Mouse (Mus musculus) forebrain, embryonic 13.5 days (tissue): Measurements from ENCODE around the gene Ndufv1. TPM values are rescaled to one million over a fixed set of nuclear protein-coding genes. Genes with fewer than 3 reads are reported as not detected.

Experiments
- ATAC-seq: fragments of 200-750 bp; cut with Nextera tagmentation; 2 replicates; pipeline ENCODE4 v1.8.0; 2017
- H3K27ac ChIP-seq: fragments of 300-500 bp; sonication (generic); 2 replicates; pipeline ENCODE4 v1.5.1; 2015; ENCODE audit warnings: inconsistent platforms, mild to moderate bottlenecking, moderate library complexity
- H3K27me3 ChIP-seq: fragments of 300-500 bp; sonication (generic); 2 replicates; pipeline ENCODE4 v1.6.1; 2015; ENCODE audit warnings: mild to moderate bottlenecking, inconsistent platforms
- H3K36me3 ChIP-seq: fragments of 300-500 bp; sonication (generic); 2 replicates; pipeline ENCODE4 v1.6.1; 2015; ENCODE audit warnings: mild to moderate bottlenecking, inconsistent platforms; ENCODE audit not compliant: poor library complexity, severe bottlenecking
- H3K4me1 ChIP-seq: fragments of 300-500 bp; sonication (generic); 2 replicates; pipeline ENCODE4 v1.6.1; 2015; ENCODE audit warnings: inconsistent platforms
- H3K4me2 ChIP-seq: fragments of 300-500 bp; sonication (generic); 2 replicates; pipeline ENCODE4 v1.6.1; 2015; ENCODE audit warnings: inconsistent platforms, mild to moderate bottlenecking, moderate library complexity
- H3K4me3 ChIP-seq: fragments of 300-500 bp; sonication (generic); 2 replicates; pipeline ENCODE4 v1.5.1; 2015; ENCODE audit warnings: mild to moderate bottlenecking, inconsistent platforms
- H3K9ac ChIP-seq: fragments of 300-500 bp; sonication (generic); 2 replicates; pipeline ENCODE4 v1.6.1; 2015; ENCODE audit warnings: mild to moderate bottlenecking, inconsistent platforms
- H3K9me3 ChIP-seq: fragments of 300-500 bp; sonication (generic); replicated peaks from 2 replicates; pipeline ENCODE4 v1.6.1; 2016; ENCODE audit warnings: inconsistent platforms
- WGBS: fragments of 180-500 bp; shearing (Covaris S2); methylation state at CpG from one replicate; pipeline ENCODE4 v1.1.7; 2015; 5-methylcytosine and 5-hydroxymethylcytosine counted together
- polyA plus RNA-seq: library from polyadenylated mRNA; unstranded; fragments of >200 nt; fragmentation: Nextera tagmentation; extraction: Ambion mirVana; gene quantifications from 2 replicates; pipeline ENCODE4 v1.2.1, GENCODE M21; 2015

Ndufv1 gene
- polyA plus RNA-seq, 1 experiment from 2014 or later: 202 TPM

- no peak overlapping the region for H3K4me3 ChIP-seq
- H3K9me3 ChIP-seq: no peaks in the 10 kb centered on the region
- H3K9ac ChIP-seq: no peak overlapping the region
- no peak overlapping the region for H3K4me2 ChIP-seq
- no peak for ATAC-seq
- 88% methylated on average over 5 of the region's 5 CpGs for WGBS
- no peak overlapping the region for H3K27ac ChIP-seq
- no peaks in the 10 kb centered on the region for H3K4me1 ChIP-seq
- no peaks in the 10 kb centered on the region for H3K36me3 ChIP-seq
- H3K27me3 ChIP-seq: 0 out of 2 replicates have a peak, but pooled peaks cover 3% of the 10 kb centered on the region
These were observed 52.4 kb downstream of the Ndufv1 start for GRCm38 (mm10) chr19:3960211-3960610.

DNA sequence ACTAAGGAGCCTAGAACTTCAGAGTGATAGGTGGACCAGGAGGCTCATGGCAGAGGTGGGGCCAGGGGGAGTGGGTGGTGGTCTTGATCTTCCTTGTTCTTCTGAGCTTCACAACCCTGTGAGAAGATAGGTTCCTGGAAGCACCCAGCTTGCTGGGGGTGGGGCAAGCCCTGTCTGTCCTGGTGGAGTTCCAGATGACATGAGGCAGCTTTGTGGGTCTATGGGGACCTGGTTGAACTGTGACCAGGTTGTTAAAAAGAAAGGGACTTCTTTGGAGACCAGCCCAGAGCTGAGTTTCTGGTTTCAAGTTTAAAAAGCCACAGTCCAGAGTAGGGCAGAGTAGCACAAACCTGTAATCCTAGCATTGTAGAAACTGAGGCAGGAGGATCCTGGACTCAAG is 53.6 kb downstream of the Ndufv1 start:
- Histone ChIP-seq H3K27ac (no peak overlapping the region), H3K4me1 (no peaks in the 10 kb centered on the region), H3K27me3 (0 out of 2 replicates have a peak, but pooled peaks cover 3% of the 10 kb centered on the region), H3K9me3 (no peaks in the 10 kb centered on the region), H3K4me3 (no peak overlapping the region), H3K4me2 (no peak overlapping the region), H3K9ac (no peak overlapping the region), H3K36me3 (no peaks in the 10 kb centered on the region)
- ATAC-seq: no peak

GRCm38 (mm10) chr19:3958470-3958869 is 54.1 kb downstream of the Ndufv1 start, which contains the start of gene Aldh3b3:
Gene Aldh3b3 (plus strand): TSS chr19:3958645.
- Histone ChIP-seq H3K27ac (no peak within 1 kb of the TSS), H3K4me1 (no peaks in the 10 kb centered on the region), H3K9me3 (no peaks in the 10 kb centered on the region), H3K36me3 (no peaks in the 10 kb centered on the region), H3K9ac (no peak within 1 kb of the TSS), H3K4me3 (no peak within 1 kb of the TSS), H3K27me3 (0 out of 2 replicates have a peak, but pooled peaks cover 3% of the 10 kb centered on the region), H3K4me2 (no peak within 1 kb of the TSS)
- 73% methylated on average over 4 of the region's 4 CpGs for WGBS
- no peak for ATAC-seq

Other genes starting within 250 kb of the Ndufv1 start
- 43.3 and 52.7 TPM in 2 replicates for gene Kmt5b, start 245.4 kb downstream of the Ndufv1 start, polyA plus RNA-seq
- gene Chka, start 161.0 kb downstream of the Ndufv1 start, polyA plus RNA-seq: 53.1 and 54.8 TPM in 2 replicates
- gene Tcirg1, start 105.7 kb downstream of the Ndufv1 start, polyA plus RNA-seq: 10.4 and 11.3 TPM in 2 replicates
- gene Ndufs8, start 100.0 kb downstream of the Ndufv1 start, polyA plus RNA-seq: 197 and 208 TPM in 2 replicates
- 1.1 TPM in 2 replicates for gene Aldh3b1, start 83.0 kb downstream of the Ndufv1 start, polyA plus RNA-seq
- gene Unc93b1, start 77.6 kb downstream of the Ndufv1 start, polyA plus RNA-seq: 3.8 and 5.3 TPM in 2 replicates
- gene Aldh3b3, start 54.2 kb downstream of the Ndufv1 start, polyA plus RNA-seq: not detected in 2 replicates
- gene Aldh3b2, start 40.5 kb downstream of the Ndufv1 start, polyA plus RNA-seq: 0.15 TPM in 1 of 2 replicates, not detected in the other
- 0.68 and 1.4 TPM in 2 replicates for gene Acy3, start 26.2 kb downstream of the Ndufv1 start, polyA plus RNA-seq
- gene Tbx10, start 20.1 kb downstream of the Ndufv1 start, polyA plus RNA-seq: not detected in 2 replicates
- gene Nudt8, start 12.2 kb downstream of the Ndufv1 start, polyA plus RNA-seq: 25.8 and 28.2 TPM in 2 replicates
- gene Gm49405, start 12.2 kb downstream of the Ndufv1 start, polyA plus RNA-seq: 5.4 and 5.7 TPM in 2 replicates
- gene Doc2g, start 9.5 kb downstream of the Ndufv1 start, polyA plus RNA-seq: 5.5 and 5.7 TPM in 2 replicates
- 390 and 392 TPM in 2 replicates for gene Gstp1, start 25.2 kb upstream of the Ndufv1 start, polyA plus RNA-seq
- gene Gstp2, start 33.2 kb upstream of the Ndufv1 start, polyA plus RNA-seq: 1.0 and 2.5 TPM in 2 replicates
- gene Gstp3, start 46.8 kb upstream of the Ndufv1 start, polyA plus RNA-seq: not detected in 2 replicates
- gene Cabp2, start 68.8 kb upstream of the Ndufv1 start, polyA plus RNA-seq: not detected in 2 replicates
- gene Cdk2ap2, start 84.4 kb upstream of the Ndufv1 start, polyA plus RNA-seq: 77.4 and 80.3 TPM in 2 replicates
- 21.1 and 32.0 TPM in 2 replicates for gene Pitpnm1, start 87.2 kb upstream of the Ndufv1 start, polyA plus RNA-seq
- gene Aip, start 113.1 kb upstream of the Ndufv1 start, polyA plus RNA-seq: 73.7 and 75.9 TPM in 2 replicates
- gene Gpr152, start 127.0 kb upstream of the Ndufv1 start, polyA plus RNA-seq: 0.04 TPM in 1 of 2 replicates, not detected in the other
- 0.09 and 0.13 TPM in 2 replicates for gene Cabp4, start 131.2 kb upstream of the Ndufv1 start, polyA plus RNA-seq
- 126 and 144 TPM in 2 replicates for gene Coro1b, start 135.8 kb upstream of the Ndufv1 start, polyA plus RNA-seq
- gene Ptprcap, start 140.8 kb upstream of the Ndufv1 start, polyA plus RNA-seq: 0.33 and 0.65 TPM in 2 replicates
- 56.6 and 61.6 TPM in 2 replicates for gene Rps6kb2, start 150.5 kb upstream of the Ndufv1 start, polyA plus RNA-seq
- 2.4 and 2.5 TPM in 2 replicates for gene Carns1, start 162.7 kb upstream of the Ndufv1 start, polyA plus RNA-seq
- 0.77 and 0.82 TPM in 2 replicates for gene Tbc1d10c, start 178.5 kb upstream of the Ndufv1 start, polyA plus RNA-seq
- gene Ppp1ca, start 179.3 kb upstream of the Ndufv1 start, polyA plus RNA-seq: 664 and 700 TPM in 2 replicates
- gene Rad9a, start 188.9 kb upstream of the Ndufv1 start, polyA plus RNA-seq: 28.9 and 34.7 TPM in 2 replicates
- gene Clcf1, start 201.4 kb upstream of the Ndufv1 start, polyA plus RNA-seq: 0.63 and 0.76 TPM in 2 replicates
- gene AC109138.7, start 201.6 kb upstream of the Ndufv1 start, polyA plus RNA-seq: not detected in 2 replicates
- gene Pold4, start 219.1 kb upstream of the Ndufv1 start, polyA plus RNA-seq: 13.1 and 14.2 TPM in 2 replicates